Mouse (Mus musculus): ENCODE results near the gene Mpzl1.

GRCm38 (mm10) chr1:165605774-165606173, 28.6 kb downstream of the Mpzl1 start:
- TF ChIP-seq POLR2A (IDR thresholded peaks at IDR 0.05; ENCODE audit: borderline replicate concordance, low read depth, low read length): no peak
- TF ChIP-seq CTCF (IDR thresholded peaks at IDR 0.05; ENCODE audit: low read depth, low read length): no peak
